Mouse (Mus musculus) forebrain, embryonic 13.5 days (tissue): ENCODE measurements at regions not wholly inside any gene's neighbourhood (a gene's known extent, or its start where the extent isn't known, plus 50 kb on each side); places are given as distances from the start of the nearest gene placed in this dataset.
A peak's percentile ranks its signal among the peaks of the same experiment; 100 is the strongest.

ENCODE experiments used
- ATAC-seq: fragments of 200-750 bp; cut with Nextera tagmentation; 2 replicates; pipeline ENCODE4 v1.8.0; 2017
- H3K27ac ChIP-seq: fragments of 300-500 bp; sonication (generic); 2 replicates; pipeline ENCODE4 v1.5.1; 2015; ENCODE audit warnings: inconsistent platforms, mild to moderate bottlenecking, moderate library complexity
- H3K27me3 ChIP-seq: fragments of 300-500 bp; sonication (generic); 2 replicates; pipeline ENCODE4 v1.6.1; 2015; ENCODE audit warnings: mild to moderate bottlenecking, inconsistent platforms
- H3K36me3 ChIP-seq: fragments of 300-500 bp; sonication (generic); 2 replicates; pipeline ENCODE4 v1.6.1; 2015; ENCODE audit warnings: mild to moderate bottlenecking, inconsistent platforms; ENCODE audit not compliant: poor library complexity, severe bottlenecking
- H3K4me1 ChIP-seq: fragments of 300-500 bp; sonication (generic); 2 replicates; pipeline ENCODE4 v1.6.1; 2015; ENCODE audit warnings: inconsistent platforms
- H3K4me2 ChIP-seq: fragments of 300-500 bp; sonication (generic); 2 replicates; pipeline ENCODE4 v1.6.1; 2015; ENCODE audit warnings: inconsistent platforms, mild to moderate bottlenecking, moderate library complexity
- H3K4me3 ChIP-seq: fragments of 300-500 bp; sonication (generic); 2 replicates; pipeline ENCODE4 v1.5.1; 2015; ENCODE audit warnings: mild to moderate bottlenecking, inconsistent platforms
- H3K9ac ChIP-seq: fragments of 300-500 bp; sonication (generic); 2 replicates; pipeline ENCODE4 v1.6.1; 2015; ENCODE audit warnings: mild to moderate bottlenecking, inconsistent platforms
- H3K9me3 ChIP-seq: fragments of 300-500 bp; sonication (generic); replicated peaks from 2 replicates; pipeline ENCODE4 v1.6.1; 2016; ENCODE audit warnings: inconsistent platforms

DNA sequence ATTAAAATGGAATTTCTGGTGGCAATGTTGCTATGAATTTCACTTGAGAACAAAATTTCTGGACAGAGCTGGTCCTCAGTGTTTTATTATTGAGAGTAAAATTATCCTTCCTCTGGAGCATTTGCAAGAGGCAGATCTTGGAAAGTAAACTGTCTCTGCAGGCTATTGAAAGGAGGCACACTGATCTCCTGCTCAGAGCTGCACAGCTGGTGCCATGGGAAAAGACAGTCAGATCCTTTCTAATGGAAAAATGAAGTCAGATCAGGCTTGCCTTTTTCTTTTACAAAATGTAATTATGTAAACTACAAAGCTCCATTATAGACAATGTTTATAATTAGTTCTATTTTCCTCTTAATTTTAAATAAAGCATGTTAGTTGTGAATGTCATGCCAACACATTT, 1473.3 kb upstream of the G6pd2 start:
- Histone ChIP-seq H3K4me1 (no peaks in the 10 kb centered on the region), H3K4me3 (no peak overlapping the region), H3K27me3 (no peaks in the 10 kb centered on the region), H3K27ac (no peak overlapping the region), H3K9ac (no peak overlapping the region), H3K9me3 (no peaks in the 10 kb centered on the region), H3K36me3 (no peaks in the 10 kb centered on the region), H3K4me2 (no peak overlapping the region)
- ATAC-seq = peak; percentile 33; the same call in 1 of the 2 replicates
